Mouse (Mus musculus) stomach, embryonic 16.5 days (tissue): ENCODE results near the gene 4933430I17Rik. TPM values are rescaled to one million over a fixed set of nuclear protein-coding genes. Genes with fewer than 3 reads are reported as not detected.

Source experiments
- ATAC-seq: fragments of 200-750 bp; cut with Nextera tagmentation; 2 replicates; pipeline ENCODE4 v1.8.0; 2017; ENCODE audit warnings: moderate number of reproducible peaks, moderate TSS enrichment; ENCODE audit not compliant: insufficient read depth, low FRiP score
- H3K27ac ChIP-seq: fragments of 300-500 bp; sonication (generic); 2 replicates; pipeline ENCODE4 v1.5.1; 2014; ENCODE audit warnings: low read length
- H3K27me3 ChIP-seq: fragments of 300-500 bp; sonication (generic); 2 replicates; pipeline ENCODE4 v1.6.1; 2014; ENCODE audit warnings: low read length, control low read depth, mixed read lengths; ENCODE audit not compliant: control insufficient read depth, insufficient read depth
- H3K36me3 ChIP-seq: fragments of 300-500 bp; sonication (generic); 2 replicates; pipeline ENCODE4 v1.6.1; 2014; ENCODE audit warnings: low read length; ENCODE audit not compliant: control insufficient read depth, insufficient read depth
- H3K4me1 ChIP-seq: fragments of 300-500 bp; sonication (generic); 2 replicates; pipeline ENCODE4 v1.6.1; 2014; ENCODE audit warnings: low read length, control low read depth, mixed read lengths; ENCODE audit not compliant: control insufficient read depth, insufficient read depth
- H3K4me2 ChIP-seq: fragments of 300-500 bp; sonication (generic); 2 replicates; pipeline ENCODE4 v1.6.1; 2014; ENCODE audit warnings: low read depth, low read length, mixed read lengths
- H3K4me3 ChIP-seq: fragments of 300-500 bp; sonication (generic); replicated peaks from 2 replicates; pipeline ENCODE4 v1.5.1; 2014; ENCODE audit warnings: mild to moderate bottlenecking, low read length
- H3K9ac ChIP-seq: fragments of 300-500 bp; sonication (generic); 2 replicates; pipeline ENCODE4 v1.6.1; 2014; ENCODE audit warnings: low read length
- H3K9me3 ChIP-seq: fragments of 300-500 bp; sonication (generic); replicated peaks from 2 replicates; pipeline ENCODE4 v1.6.1; 2016; ENCODE audit warnings: low read length, control low read depth; ENCODE audit not compliant: control insufficient read depth
- WGBS: fragments of 180-500 bp; shearing (Covaris S2); extraction: QIAGEN DNeasy Blood & Tissue Kit; methylation state at CpG from one replicate; pipeline ENCODE4 v1.1.7; 2014; 5-methylcytosine and 5-hydroxymethylcytosine counted together
- polyA plus RNA-seq: library from polyadenylated mRNA; unstranded; fragments of >200 nt; fragmentation: Nextera tagmentation; extraction: Ambion mirVana; gene quantifications from 2 replicates; pipeline ENCODE4 v1.2.1, GENCODE M21; 2015

Gene 4933430I17Rik
- polyA plus RNA-seq, 1 experiment from 2014 or later: 0.31 TPM

- Histone ChIP-seq H3K9ac (no peak overlapping the region), H3K4me1 (peaks cover 11% of the 10 kb centered on the region), H3K27ac (no peak overlapping the region), H3K4me3 (no peak overlapping the region), H3K36me3 (no peaks in the 10 kb centered on the region), H3K27me3 (no peaks in the 10 kb centered on the region), H3K9me3 (no peaks in the 10 kb centered on the region), H3K4me2 (no peak overlapping the region)
- 68% methylated on average over 5 of the region's 5 CpGs for WGBS
- no peak for ATAC-seq
Observed at GRCm38 (mm10) chr4:62594442-62594841, 69.3 kb downstream of the 4933430I17Rik start.

GRCm38 (mm10) chr4:62596051-62596450, 70.9 kb downstream of the 4933430I17Rik start:
- Histone ChIP-seq H3K27me3 (no peaks in the 10 kb centered on the region), H3K4me2 (no peak overlapping the region), H3K36me3 (no peaks in the 10 kb centered on the region), H3K27ac (no peak overlapping the region), H3K9ac (no peak overlapping the region), H3K4me1 (peaks cover 7% of the 10 kb centered on the region), H3K4me3 (no peak overlapping the region), H3K9me3 (no peaks in the 10 kb centered on the region)
- WGBS: 59% methylated on average over 5 of the region's 5 CpGs
- no peak for ATAC-seq

Other genes with a start within 250 kb of the 4933430I17Rik start
- gene Fkbp15, start 164.8 kb upstream of the 4933430I17Rik start, polyA plus RNA-seq: 29.8 and 30.2 TPM in 2 replicates
- 62.9 and 74.4 TPM in 2 replicates for gene Slc31a1, start 164.6 kb upstream of the 4933430I17Rik start, polyA plus RNA-seq
- gene Cdc26, start 116.7 kb upstream of the 4933430I17Rik start, polyA plus RNA-seq: 127 and 128 TPM in 2 replicates
- 16.6 and 18.3 TPM in 2 replicates for gene Prpf4, start 116.6 kb upstream of the 4933430I17Rik start, polyA plus RNA-seq
- gene Rnf183, start 90.1 kb upstream of the 4933430I17Rik start, polyA plus RNA-seq: 0.26 and 0.34 TPM in 2 replicates
- gene Wdr31, start 54.5 kb upstream of the 4933430I17Rik start, polyA plus RNA-seq: 6.8 and 8.0 TPM in 2 replicates
- gene Bspry, start 45.3 kb upstream of the 4933430I17Rik start, polyA plus RNA-seq: 29.3 and 35.5 TPM in 2 replicates
- 30.0 and 32.1 TPM in 2 replicates for gene Hdhd3, start 21.9 kb upstream of the 4933430I17Rik start, polyA plus RNA-seq
- gene Alad, start 5.5 kb upstream of the 4933430I17Rik start, polyA plus RNA-seq: 144 and 150 TPM in 2 replicates
- 76.0 and 77.8 TPM in 2 replicates for gene Pole3, start 301 bp upstream of the 4933430I17Rik start, polyA plus RNA-seq
- gene Rgs3, start 34.5 kb downstream of the 4933430I17Rik start, polyA plus RNA-seq: 51.4 and 55.2 TPM in 2 replicates